Mouse (Mus musculus): ENCODE data around the gene Muc15.
A peak's percentile ranks its signal among the peaks of the same experiment; 100 is the strongest.

Gene Muc15

GRCm38 (mm10) chr2:110721290-110721753 is at the start of gene Muc15:
TSS of gene Muc15 (plus strand) at chr2:110721340.
- DNase-seq (ENCODE audit: low spot score in 2 of 2) = no peak

- peak in 1 of 2 experiments; percentile 16 for DNase-seq (ENCODE audit: low spot score in 2 of 2)
Observed at GRCm38 (mm10) chr2:110709436-110709835, 11.7 kb upstream of the Muc15 start.

- peak; percentile 59 to 71 for DNase-seq (ENCODE audit: low spot score in 2 of 2)
Observed at GRCm38 (mm10) chr2:110710055-110710720, 11.0 kb upstream of the Muc15 start.

GRCm38 (mm10) chr2:110719051-110719450 is 2.1 kb upstream of the Muc15 start:
- peak; percentile 24 to 52 for DNase-seq (ENCODE audit: low spot score in 2 of 2)

GRCm38 (mm10) chr2:110722208-110722607 is 1.1 kb downstream of the Muc15 start:
- DNase-seq (ENCODE audit: low spot score in 2 of 2) = peak in 1 of 2 experiments; percentile 30

- no peak for DNase-seq (ENCODE audit: low spot score in 2 of 2)
Observed at GRCm38 (mm10) chr2:110726106-110726505, 5.0 kb downstream of the Muc15 start.

- peak in 1 of 2 experiments; percentile 26 for DNase-seq (ENCODE audit: low spot score in 2 of 2)
Observed at GRCm38 (mm10) chr2:110737236-110737635, 16.1 kb downstream of the Muc15 start.

GRCm38 (mm10) chr2:110737981-110738380 is 16.8 kb downstream of the Muc15 start:
- no peak for DNase-seq (ENCODE audit: low spot score in 2 of 2)

GRCm38 (mm10) chr2:110739781-110740180 is 18.6 kb downstream of the Muc15 start:
- DNase-seq (ENCODE audit: low spot score in 2 of 2) = no peak

- no peak for DNase-seq (ENCODE audit: low spot score in 2 of 2)
Observed at GRCm38 (mm10) chr2:110740493-110740892, 19.4 kb downstream of the Muc15 start.

GRCm38 (mm10) chr2:110757556-110757955 is 36.4 kb downstream of the Muc15 start:
- no peak for DNase-seq (ENCODE audit: low spot score in 2 of 2)

- DNase-seq (ENCODE audit: low spot score in 2 of 2) = no peak
Observed at GRCm38 (mm10) chr2:110759434-110759833, 38.3 kb downstream of the Muc15 start.

- DNase-seq (ENCODE audit: low spot score in 2 of 2) = no peak
Observed at GRCm38 (mm10) chr2:110787396-110787795, 66.3 kb downstream of the Muc15 start.
